Mouse (Mus musculus): ENCODE results near the gene Gfod2.

Gene Gfod2

DNA sequence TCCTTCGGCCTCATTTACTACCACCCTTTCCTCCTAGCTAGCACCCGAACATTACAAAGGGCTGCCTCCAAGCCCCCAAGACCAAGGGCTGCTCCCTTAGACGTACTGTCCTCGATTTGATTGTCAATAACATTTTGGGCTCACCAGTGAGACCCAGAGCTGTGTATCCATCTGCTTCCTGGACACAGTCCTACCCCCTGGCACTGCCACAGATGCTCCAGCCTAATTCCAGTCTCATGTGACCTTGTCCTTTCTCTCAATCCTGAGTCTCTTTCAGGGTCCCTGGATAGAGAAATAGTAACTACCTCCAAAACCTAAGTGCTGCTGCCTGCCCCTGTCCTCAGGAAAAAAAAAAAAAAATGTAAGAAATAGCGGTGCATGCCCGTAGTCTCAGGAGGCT, 53.5 kb downstream of the Gfod2 start:
- in situ Hi-C loops (cut with MboI; ENCODE audit: low sequenced_read_pairs): no loop called here

DNA sequence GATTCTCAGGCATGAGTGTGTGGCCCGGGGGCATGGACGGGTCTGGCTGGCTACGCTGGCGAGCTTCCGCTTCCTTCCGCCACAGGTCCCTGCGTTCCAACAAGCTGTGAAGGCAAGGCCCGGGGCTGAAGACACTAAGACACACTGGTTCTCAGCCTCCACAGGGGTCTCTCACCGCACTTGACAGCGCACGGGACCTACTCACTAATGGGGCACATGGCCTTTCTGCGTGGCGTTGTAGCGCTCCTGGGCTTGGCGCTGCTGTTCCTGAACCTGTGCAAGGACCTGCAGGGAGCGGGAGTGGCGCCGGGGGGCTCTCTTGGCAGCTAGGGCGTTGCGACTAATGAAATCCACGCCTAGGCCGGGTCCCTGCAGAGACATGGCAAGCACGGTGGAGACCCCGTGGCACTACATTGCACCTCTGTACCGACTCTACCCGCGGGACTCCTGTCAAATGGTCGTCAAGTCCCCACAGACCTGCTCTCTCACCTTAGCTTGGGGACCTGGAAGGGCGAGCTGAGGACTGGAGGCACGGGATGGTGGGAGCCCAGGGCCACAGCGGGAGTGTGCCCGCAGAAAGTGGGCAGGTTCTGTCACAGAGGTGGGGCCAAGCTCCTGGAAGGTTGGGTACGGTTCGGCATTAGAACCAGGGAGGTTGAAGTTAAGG, 54.2 kb downstream of the Gfod2 start:
- in situ Hi-C loops (cut with MboI; ENCODE audit: low sequenced_read_pairs): no loop called here

DNA sequence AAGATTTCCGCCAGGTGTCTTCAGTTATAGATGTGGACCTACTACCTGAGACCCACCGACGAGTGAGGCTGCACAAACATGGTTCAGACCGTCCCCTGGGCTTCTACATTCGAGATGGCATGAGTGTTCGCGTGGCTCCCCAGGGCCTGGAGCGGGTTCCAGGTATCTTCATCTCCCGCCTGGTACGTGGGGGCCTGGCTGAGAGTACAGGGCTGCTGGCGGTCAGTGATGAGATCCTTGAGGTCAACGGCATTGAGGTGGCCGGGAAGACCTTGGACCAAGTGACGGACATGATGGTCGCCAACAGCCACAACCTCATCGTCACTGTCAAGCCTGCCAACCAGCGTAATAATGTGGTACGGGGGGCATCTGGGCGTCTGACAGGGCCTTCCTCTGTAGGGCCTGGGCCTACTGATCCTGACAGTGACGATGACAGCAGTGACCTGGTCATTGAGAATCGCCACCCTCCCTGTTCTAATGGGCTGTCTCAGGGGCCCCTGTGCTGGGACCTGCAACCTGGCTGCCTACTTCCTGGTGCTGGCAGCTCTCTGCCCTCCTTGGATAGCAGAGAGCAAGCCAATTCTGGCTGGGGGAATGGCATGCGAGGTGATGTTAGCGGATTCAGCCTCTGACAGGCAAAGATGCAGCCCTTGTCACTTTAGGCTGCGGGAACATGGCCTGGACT, 55.6 kb downstream of the Gfod2 start:
- in situ Hi-C loops (cut with MboI; ENCODE audit: low sequenced_read_pairs): no loop called here

DNA sequence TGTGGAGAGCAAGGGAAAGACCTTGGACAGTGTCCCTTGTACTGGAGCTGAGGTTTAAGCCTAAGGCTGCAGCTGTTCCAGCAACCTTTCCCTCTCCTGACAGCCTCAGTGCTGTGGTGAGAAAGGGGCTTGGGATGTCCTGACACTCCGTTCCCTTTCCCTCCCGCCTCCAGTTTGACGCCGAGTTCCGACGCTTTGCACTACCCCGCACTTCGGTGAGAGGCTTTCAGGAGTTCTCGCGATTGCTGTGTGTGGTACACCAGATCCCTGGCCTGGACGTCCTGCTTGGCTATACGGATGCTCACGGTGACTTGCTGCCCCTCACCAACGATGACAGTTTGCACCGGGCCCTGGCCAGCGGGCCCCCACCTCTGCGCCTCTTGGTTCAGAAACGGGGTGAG, 56.5 kb downstream of the Gfod2 start:
- in situ Hi-C loops (cut with MboI; ENCODE audit: low sequenced_read_pairs): no loop called here

DNA sequence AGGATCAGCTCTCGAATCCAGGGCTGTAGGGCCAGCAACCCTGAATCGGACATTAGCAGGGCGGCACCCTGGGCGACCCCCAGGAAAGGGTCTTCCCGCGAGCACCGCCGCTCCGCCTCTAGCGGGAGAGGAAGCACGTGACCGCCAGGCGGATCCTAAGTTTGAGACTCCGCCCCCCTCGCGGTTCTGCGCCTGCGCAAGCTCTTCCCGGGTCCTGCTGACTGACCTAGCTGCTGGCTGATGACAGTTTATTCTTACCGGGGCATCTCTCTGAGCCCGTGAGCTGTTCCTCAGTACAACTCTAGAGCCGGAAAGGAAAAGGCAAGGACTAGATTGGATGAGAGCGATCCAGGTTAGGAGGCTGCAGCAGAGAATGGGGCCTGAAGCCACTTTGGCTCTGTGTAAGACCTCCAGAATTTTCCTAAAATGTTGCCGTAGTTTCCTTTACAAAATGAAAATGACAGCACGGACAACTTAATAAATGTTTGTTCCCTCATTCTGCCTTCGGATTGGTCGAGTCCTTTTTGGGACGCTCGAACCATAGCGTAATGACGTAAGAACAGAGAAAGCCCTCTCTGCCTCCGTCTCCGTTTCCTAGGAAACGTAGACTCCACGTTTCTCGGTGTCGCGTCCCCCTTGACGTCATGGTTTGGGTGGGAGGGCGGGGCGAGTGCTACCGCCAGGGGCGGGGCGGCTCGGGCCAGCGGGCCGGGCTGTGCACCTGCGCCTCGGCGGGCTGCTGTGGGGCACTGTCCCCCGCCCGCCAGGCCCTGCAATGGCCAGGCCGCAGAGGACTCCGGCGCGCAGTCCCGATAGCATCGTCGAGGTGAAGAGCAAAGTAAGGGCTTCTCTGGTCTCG, 57.3 kb downstream of the Gfod2 start, which contains the start of the genes Acd and Pard6a:
Gene Acd, minus strand, starts transcription at position 137 of the 859 bp plus-strand sequence.
Gene Pard6a, plus strand, starts transcription at position 183 of the 859 bp plus-strand sequence.
- in situ Hi-C loops (cut with MboI; ENCODE audit: low sequenced_read_pairs): no loop called here

DNA sequence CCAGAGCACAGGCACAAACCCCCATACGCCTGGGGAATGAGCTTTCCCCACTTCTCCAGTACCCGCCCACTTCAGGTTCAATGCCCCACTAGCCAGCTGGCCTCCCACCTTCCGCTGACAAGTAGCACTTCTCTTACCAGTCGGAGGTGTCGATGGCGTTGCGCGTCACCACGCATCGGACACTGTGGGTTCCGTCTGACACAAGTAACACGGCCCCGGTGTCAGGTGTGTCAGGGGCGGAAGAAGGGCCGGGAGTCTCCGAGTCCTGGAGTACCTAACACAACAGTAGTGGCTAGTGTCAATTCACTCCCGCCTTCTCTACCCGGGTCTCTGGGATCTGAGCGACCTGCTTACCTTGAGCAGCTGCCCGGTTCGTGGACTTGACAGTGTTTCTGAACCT, 57.9 kb downstream of the Gfod2 start:
- in situ Hi-C loops (cut with MboI; ENCODE audit: low sequenced_read_pairs): no loop called here

DNA sequence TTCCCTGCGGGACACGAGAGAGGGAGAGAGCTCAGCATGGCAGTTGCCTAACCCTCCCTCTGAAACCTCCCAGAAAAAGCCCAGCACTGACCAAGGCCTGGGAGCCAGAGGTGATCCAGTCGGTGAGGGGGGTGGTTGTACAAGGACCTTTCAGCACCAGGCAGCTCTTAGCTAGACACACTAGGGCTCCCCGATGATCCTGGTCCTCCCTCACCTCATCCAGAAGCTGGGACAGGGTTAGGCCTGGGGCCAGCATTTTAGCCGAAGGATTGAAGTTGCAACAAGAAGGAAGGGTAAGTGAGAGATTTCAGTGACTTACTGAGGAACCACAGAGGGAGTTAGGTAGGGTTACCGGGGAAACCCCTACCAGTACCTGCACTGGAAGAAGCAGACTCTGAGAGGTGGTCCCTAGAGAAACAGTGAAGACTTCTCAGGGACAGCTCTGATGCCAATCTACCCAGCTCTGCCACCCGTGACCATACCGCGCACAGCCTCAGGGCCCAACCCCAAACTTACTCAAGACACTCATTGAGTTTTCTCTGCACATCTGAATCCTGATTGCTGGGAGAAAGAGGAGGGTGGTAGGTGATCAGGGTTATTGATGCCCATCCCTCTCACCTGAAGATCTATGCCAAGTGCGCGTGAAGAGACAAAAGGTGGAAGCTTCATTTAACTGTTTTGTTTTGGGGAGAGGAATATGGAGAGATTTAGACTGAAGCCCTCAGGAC, 58.8 kb downstream of the Gfod2 start:
- in situ Hi-C loops (cut with MboI; ENCODE audit: low sequenced_read_pairs): no loop called here

DNA sequence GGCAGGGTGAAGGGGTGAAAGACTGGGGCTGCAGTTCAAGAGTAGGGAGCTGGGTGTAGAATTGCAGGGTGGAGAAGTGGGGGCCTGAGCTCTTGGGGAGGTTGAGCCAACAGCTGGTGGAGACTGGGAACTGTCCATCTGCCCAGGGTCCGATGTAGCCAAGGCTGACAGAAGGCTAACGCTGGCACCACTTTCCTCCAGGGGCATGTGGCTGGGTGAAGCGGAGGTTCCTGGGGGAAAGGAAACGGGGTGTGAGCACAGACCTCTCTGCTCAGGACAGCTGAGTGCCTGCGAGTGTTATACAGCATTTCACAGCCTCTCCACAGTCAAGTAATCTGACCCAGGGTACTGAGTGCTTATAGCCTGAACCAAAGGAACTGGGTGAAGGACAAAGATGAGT, 59.7 kb downstream of the Gfod2 start:
- in situ Hi-C loops (cut with MboI; ENCODE audit: low sequenced_read_pairs): no loop called here

DNA sequence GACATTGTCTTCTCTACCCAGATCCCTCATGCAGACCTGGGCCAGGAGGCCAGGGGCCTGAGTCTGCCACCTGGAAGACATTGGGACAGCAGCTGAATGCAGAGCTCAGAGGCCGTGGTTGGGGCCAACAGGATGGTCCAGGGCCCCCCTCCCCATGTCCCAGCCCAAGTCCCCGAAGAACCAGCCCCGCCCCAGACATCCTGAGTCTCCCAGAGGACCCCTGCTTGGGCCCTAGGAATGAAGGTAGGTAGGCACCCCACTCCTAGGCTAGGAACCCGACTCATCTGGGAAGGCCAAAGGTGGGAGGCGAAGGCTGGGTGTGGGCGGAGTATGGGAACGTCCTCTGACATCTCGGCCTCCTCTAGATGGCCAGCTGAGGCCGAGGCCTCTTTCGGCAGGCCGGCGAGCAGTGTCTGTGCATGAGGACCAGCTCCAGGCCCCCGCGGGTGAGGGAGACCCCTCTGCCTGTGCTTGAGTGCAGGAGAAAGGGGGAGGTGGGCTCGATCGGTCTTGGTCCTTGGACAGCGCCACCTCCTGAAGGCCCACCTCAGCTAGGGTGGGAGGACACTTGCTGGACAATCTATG, 61.2 kb downstream of the Gfod2 start:
- in situ Hi-C loops (cut with MboI; ENCODE audit: low sequenced_read_pairs): no loop called here

DNA sequence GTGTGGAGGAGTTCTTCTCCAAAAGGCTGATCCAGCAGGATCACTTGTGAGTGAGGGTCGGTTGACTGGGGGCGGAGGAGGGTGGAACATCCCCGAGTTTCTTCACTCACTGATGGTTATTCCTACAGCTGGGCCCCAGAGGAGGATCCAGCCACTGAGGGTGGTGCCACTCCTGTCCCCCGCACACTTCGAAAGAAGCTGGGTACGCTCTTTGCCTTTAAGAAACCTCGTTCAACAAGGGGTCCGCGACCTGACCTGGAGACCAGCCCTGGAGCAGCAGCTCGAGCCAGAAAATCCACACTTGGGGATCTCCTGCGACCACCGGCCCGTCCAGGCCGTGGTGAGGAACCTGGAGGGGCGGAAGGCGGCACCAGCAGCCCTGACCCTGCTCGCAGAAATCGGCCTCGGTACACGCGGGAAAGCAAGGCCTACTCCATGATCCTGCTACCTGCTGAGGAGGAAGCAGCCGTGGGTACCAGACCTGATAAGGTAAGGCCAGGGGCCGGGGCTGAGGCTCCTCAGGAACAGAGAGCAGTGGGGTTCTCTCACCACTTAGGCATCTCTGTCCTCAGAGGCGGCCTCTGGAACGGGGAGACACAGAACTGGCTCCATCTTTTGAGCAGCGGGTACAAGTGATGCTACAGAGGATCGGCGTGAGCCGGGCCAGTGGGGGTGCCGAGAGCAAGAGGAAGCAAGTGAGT, 63.2 kb downstream of the Gfod2 start:
- in situ Hi-C loops (cut with MboI; ENCODE audit: low sequenced_read_pairs): no loop called here

DNA sequence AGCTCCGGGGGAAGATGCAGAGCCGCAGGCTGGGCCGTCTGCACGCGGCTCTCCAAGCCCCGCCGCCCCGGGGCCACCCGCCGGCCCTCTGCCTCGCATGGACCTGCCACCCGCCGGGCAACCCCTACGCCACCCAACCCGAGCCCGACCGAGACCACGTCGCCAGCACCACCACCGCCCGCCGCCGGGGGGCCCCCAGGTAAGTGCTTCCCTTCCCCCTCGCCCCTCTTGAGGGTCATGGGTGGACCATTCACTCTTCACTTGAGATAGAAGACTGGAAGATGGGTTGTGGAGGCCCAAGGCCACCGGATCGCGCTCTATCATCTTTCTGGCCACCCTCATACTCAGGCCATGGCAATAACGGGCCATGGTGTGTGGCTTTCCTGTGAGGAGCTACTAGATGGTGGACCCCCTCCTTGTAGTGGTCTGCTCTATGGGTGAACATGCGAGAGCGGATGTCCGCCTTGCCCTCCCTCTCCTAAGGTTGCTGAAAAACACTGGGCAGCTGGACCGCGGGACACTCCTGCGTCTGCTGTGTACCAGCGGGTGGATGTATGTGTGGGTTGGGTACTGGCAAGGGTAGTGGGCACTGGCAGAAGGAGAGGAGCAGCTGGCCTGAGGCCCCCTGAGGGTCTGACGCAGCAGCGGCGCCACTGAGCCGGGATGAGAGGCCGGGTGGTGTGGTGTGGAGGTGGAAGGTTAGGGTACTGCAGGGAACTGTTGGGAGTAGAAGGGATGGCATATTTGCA, 64.2 kb downstream of the Gfod2 start:
- in situ Hi-C loops (cut with MboI; ENCODE audit: low sequenced_read_pairs): no loop called here

DNA sequence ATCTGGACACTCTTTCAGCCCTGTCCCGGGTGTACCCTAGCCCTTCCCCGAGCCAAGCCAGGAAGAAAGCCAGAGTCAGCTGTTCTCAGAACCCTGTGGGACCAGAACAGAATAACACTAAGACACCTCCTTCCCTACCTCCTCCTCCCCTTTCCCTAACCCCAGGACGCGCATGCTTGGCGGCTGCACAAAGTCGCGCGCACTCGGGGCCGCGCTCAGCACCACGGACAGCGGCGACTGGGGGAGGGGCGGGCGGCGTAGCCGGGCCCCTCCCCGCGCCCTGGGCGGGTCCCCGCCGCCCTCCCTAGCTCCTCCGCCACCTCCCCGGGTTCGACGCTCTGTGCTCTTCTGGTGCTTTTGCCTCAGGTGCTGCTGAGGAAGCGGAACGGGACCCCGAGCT, 64.8 kb downstream of the Gfod2 start:
- in situ Hi-C loops (cut with MboI; ENCODE audit: low sequenced_read_pairs): no loop called here

DNA sequence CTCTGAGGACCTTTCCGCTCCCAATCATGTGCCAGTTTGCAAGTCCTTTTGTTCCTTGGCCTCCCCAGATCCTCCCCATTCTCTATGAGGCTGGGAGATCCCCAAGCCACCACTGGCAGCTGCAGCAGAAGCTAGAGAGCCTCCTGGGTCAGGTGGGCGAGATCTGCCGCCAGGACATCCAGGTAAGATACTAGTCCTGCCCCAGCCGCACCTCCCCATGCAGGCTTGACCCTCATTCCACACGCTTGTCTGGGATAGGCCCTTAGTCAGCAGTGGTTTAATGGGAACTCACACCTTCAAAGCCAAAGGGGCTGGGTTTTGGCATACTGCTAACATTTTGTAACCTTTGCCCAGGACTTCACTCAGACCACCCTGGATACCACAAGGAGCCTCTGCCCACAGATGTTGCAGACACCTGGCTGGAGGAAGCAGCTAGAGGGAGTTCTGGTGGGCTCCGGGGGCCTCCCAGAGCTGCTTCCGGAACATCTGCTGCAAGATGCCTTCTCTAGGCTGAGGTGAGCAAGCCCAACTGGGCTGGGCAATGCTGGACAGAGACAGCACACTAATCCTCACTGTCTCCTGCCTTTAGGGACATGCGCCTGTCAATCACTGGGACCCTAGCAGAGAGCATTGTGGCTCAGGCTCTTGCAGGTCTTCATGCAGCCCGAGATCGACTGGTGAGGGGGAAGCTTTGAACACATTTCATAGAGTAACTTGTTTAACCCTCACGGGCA, 65.8 kb downstream of the Gfod2 start:
- in situ Hi-C loops (cut with MboI; ENCODE audit: low sequenced_read_pairs): no loop called here

DNA sequence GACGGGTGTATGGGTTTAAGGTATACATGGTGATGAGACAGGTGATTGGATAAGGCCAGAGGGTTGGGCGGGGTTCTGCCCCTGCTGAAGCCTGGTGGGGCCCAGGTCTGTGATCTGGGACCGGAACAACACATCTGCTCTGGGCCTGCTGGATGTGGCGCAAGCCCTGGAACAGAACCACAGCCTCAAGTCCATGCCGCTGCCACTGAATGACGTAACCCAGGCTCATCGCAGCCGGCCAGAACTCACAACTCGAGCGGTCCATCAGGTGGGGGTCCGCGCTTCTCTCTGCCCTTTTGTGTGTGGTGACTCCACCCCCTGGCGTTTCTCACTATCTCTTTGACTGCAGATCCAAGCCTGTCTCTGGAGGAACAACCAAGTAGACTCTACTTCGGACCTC, 67.5 kb downstream of the Gfod2 start:
- in situ Hi-C loops (cut with MboI; ENCODE audit: low sequenced_read_pairs): no loop called here

DNA sequence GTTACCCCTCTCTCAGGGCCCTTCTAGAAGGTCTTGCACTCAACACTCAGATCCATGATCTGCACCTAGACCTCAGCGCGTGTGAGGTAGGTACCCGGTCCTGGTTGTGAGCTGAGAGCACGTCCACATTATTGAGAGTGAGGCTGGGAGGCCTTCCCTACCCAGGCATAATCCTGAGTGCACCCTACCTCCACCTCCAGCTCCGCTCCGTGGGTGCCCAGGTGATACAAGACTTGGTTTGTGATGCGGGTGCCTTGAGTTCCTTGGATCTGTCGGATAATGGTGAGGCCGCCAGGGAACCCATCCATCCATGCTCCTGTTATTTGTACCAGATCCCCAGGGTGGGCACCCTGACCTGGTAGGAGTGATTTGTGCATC, 68.5 kb downstream of the Gfod2 start:
- in situ Hi-C loops (cut with MboI; ENCODE audit: low sequenced_read_pairs): no loop called here

DNA sequence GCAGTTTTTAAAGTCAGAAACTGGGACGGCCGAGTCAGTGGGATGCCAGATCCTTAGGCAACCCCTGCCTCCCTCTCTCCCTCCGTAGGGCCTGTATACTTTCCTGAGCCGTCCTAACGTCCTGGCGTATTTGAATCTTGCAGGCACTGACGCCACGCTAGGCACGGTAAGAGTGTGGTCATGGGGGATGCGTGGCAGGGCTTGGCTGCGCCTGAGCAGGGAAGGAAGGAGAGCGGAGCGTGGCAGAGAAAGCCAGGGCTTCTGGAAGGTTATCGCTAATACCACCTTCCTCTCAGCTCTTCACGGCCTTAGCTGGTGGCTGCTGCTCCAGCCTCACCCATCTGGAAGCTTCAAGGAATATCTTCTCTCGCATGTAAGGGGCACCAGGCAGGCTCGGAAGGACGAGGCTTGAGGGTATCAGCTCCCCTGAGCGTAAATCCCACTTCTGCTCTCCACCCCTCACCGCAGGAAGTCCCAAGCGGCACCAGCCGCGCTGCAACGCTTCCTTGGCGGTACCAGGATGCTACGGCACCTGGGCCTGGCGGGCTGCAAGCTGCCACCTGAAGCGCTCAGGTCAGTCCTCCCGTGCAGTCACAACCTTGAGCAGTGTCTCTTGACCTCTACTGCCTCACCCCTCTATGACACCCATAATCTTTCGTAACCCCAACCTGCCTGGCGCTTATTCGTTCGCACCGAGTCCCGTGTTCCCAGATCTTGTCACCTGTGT, 69.0 kb downstream of the Gfod2 start:
- in situ Hi-C loops (cut with MboI; ENCODE audit: low sequenced_read_pairs): no loop called here

DNA sequence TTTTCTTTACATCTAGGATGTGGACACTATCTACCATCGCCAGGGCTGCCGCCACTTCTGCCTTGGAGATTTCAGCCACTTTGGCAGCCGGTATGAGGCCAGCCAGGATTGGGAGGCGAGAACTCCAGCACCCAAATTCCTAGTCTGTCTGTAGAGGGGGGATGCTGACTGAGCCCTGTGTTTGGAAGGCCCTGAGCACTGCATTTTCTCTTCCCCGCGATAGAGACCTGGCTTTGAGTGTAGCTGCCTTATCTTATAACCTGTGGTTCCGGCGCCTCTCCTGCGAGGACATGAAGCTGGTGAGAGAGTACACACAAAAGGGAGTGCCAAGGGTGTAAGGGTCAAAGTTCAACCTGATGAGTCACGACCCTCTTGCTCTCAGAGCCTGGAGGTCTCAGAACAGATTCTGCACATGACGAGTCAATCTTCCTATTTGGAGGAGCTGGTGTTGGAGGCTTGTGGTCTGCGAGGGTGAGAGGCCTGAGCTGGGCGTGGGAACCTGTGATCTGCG, 70.2 kb downstream of the Gfod2 start:
- in situ Hi-C loops (cut with MboI; ENCODE audit: low sequenced_read_pairs): no loop called here

DNA sequence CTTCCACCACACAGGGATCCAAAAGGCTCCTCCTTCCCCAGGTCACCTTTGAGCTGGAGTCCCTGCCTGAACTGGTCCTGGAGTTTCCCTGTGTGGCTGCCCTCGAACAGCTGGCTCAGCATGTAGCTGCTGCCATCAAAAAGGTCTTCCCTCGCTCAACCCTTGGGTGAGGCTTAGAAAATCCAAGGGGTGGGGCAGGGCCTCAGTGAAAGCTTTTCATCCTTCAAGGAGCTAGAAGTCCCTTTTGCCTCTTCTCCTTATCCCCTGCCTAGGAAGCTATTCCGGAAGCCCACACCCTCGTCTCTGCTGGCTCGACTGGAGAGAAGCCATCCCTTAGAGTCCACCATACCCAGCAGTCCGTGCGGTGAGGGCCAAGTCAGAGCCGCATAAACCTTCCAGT, 71.0 kb downstream of the Gfod2 start:
- in situ Hi-C loops (cut with MboI; ENCODE audit: low sequenced_read_pairs): no loop called here
